Mouse (Mus musculus): ENCODE measurements around the gene Faim2.

The Faim2 gene

DNA sequence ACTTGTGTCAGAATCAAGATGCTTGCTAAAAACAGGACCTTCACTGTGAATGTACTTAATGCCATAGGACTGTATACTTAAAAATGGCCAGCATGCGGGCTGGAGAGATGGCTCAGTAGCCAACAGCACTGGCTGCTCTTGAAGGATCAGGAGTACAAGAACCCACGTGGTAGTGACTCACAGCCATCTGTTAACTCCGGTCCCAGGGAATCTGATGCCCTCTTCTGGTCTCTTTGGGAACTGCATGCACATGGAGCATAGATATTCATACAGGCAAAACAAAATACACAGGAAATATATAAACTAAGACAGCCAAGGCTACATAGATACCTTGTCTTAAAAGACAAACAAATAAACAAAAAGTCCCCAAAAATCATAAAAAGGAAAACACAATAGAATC lies 58.9 kb downstream of the Faim2 start:
- peak; percentile 82 for DNase-seq (ENCODE audit: low read depth, low spot score)

DNA sequence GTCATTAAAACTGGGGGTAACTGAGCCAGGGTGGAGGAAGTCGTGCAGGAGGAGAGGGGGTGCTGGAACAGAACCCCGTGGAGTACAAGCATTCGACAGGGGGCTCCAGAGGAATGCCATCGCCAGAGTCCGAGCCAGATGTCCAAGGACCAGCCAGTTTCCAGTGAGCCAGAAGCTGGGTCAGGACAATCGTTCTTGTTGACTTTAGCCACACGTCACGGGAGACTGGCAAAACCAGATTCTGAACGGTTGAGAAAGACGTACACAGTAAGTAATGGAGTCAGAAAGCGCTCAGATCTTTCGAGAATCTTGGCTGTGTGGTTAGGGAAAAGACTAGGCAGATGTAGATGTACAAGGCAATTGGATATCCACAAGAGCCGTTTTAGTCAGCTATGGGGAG lies 64.8 kb downstream of the Faim2 start:
- no peak for DNase-seq (ENCODE audit: low read depth, low spot score)

DNA sequence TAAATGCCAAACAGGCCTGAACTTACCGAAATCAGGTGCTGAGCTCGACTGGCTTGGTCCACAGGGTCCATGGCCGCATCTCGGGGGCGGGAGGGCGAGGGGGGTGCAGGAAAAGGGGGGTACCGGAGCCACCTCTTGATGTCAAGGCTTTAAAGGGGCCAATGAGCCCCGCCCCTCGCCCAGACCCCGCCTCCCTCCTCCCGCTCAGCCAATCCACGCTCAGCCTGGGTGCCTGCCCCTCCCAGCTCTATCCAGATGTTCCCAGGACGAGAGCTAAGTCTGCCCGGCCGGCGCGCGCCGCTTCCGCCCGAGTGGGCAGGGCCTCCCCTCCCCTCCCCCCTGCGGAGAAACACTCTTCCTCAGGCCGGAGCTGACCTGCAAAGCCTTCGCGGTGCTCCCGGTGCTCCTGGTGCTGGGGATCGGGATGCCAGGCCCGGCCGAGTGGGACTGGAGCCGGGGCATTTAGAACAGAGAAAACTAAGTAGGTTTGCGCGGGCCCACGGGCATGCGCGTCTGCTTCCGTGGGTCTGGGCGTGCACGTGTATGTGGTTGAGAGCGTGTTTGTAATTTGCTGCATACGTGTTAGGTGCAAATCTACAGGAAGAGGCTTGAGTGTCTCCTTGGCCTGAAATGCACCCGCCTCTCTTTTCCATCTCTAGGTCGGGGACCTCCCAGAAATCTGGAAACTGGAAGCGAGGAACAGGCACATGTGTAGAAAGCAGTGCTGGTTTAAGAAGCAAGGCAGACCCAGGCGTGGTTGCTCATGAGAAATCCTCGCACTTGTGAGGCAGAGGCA lies 70.2 kb downstream of the Faim2 start, which contains the start of gene Nckap5l:
Gene Nckap5l, minus strand, starts transcription at position 143 of the 796 bp plus-strand sequence.
- DNase-seq (ENCODE audit: low read depth, low spot score), result peak; percentile 95

DNA sequence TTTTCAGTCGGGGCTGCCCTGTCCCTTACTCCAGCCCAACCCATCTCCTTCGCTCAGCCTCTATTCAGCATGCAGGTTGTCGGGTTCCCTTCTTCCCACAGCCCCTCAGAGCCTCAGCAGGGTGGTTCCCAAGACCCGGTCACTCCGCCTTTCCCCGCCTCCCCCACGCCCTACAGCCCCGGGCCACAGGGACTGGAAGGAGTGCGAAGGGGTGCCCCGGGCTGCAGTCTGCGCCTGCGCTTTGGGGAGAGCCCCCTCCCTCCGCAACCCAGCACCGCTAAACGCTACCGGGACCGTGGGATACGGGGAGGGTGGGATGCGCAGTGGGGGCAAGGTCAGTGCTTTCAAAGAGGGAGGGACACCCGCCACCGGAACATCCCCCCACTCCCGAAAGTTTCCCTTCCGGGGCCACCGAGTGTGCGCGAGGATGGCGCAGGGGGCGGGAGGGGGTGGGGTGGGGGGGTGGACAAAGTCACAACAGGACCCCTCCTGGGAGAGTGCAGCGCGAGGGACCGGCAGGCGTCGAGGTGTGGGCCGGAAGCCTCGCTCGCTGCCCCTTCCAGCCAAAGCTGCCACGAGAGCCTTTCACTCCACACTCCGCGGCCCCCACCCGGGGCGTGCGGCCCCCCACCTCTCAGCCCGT lies 70.9 kb downstream of the Faim2 start:
- peak; percentile 66 for DNase-seq (ENCODE audit: low read depth, low spot score)

DNA sequence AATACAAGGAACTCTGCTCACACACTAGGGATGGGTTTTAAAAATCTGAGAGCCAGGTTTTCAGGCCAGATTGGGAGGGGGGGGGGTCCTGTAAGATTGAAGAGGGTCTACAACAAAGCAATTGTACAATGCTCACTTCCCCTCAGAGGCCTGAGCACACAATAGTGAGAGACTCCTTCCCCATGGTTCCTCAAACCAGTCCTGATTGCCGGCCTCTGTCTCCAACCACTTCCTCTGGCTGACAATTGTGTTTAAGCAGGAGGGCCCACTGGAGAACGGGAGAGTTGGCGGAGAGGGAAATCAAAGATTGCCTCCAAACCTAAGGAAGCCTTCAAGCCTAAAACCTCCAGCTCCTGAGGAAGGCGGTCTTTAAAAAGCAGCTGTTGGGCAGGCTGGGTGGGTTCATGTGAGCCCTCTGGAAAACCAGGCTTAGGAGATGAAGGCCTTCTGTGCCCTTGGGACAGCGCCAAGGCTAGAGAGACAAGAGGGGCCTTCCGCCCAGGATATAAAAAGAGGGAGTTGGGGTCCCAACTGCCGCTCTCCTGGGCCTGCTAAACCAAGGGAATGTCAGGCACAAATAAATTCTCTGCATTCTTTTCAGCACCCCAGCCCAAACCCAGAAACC lies 71.5 kb downstream of the Faim2 start:
- no peak for DNase-seq (ENCODE audit: low read depth, low spot score)

DNA sequence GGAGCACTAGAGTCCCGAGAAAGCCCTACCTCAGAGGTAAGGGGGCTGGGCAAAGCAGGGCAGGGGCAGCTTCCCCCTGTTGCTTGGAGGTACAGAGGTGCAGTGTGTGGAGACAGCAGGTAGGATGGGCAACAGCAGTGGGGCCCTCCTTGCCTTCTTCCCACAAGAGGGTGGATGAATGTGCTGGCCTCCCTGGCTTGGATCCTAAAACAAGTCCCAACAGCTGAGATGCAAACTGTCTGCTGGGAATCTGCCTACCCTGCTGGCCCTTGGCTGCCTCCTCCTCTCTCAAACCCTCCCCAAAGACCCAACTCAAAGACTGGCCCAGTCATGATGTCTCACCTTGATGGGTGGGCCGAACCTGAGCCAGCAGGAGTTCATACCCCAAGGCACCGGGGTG lies 72.5 kb downstream of the Faim2 start:
- no peak for DNase-seq (ENCODE audit: low read depth, low spot score)

DNA sequence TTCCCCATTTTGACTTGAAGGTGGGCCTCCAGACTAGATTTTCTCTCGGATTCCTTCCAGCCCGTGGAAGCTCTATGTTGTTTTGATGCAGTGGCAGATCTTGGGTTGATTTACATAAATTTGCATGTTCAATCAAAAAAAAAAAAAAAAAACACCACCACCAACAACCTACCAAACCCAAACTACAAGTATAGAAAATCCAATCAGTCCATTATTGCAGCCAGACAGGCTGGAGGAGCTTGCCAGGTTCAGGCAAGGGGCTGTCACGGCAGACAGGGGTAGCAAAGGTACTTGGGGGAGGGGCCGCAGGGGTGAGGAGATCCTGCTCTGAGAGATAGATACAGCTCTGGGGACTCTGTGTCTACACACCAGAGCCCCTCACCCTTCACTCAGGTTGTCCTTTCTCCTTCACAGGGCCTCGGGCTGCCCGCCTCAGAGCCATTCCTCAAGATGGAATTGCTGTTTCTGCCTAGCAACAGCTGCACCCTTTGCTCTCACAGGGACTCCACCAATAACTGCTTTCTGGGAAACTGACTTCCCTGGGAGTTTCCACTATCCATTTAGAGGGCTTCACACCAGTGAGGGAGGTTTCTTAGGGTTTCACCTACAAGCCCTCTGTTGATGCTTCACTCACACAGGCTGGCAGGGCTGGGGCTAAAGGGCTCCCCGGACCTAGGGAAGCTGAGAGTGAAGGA lies 73.2 kb downstream of the Faim2 start:
- DNase-seq (ENCODE audit: low read depth, low spot score), result no peak

DNA sequence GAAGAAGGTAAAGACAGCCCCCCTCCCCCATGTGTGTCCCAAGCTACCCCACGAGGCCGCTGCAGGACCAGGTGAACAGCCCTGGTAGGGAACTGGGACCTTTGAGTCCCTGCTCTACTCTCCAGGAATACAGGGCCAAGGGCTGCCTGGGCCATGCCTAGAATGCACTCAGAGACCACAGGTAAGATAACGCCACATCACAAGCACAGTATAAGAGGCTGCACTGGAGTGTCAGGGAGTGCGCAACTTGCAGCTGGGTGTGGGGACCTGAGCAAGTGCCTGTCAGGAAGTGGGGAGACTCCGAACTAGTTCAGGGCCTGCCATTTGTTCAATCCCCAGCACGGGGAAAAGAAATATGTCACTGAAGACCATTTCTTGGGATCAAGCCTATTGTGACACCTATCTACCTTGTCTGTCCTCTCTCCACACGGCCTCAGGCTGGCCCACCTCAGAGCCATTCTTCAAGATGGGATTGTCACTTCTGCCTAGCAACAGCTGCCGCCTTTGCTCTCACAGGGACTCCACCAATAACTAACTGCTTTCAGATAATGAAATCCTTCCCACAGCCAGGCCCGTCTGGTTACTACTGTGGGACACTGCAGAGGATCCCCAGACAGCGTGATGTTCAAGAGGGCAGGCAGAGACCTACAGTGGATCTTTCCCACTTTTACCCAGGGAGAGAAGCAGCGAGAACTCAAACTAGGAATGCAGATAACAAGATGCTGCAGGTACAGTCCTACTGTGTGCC lies 74.6 kb downstream of the Faim2 start:
- DNase-seq (ENCODE audit: low read depth, low spot score), result no peak

DNA sequence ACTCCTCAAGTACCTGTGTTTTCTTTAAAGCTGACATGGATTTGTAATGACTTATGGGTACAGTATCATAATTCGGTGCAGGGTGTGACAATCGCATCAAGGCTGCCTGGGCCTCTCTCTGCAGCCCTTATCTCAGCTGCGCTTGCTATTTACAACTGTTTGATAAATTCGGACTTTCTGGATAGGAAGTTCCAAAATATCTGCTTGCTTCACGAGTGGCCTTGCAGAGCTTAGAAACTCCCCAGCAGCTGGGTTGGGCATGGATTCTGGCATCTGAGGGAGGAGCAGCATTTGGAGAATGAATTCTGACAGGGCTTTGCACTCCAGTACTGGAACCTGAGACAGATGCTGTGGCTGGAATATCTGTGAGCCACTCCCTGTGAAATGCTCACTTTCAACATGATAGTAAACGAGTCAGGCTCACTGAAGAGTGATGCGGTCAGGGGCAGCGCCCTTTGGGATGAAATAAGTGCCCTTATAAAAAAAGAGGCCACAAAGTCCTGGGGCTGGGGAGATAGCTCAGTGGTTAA lies 78.1 kb downstream of the Faim2 start:
- no peak for DNase-seq (ENCODE audit: low read depth, low spot score)

DNA sequence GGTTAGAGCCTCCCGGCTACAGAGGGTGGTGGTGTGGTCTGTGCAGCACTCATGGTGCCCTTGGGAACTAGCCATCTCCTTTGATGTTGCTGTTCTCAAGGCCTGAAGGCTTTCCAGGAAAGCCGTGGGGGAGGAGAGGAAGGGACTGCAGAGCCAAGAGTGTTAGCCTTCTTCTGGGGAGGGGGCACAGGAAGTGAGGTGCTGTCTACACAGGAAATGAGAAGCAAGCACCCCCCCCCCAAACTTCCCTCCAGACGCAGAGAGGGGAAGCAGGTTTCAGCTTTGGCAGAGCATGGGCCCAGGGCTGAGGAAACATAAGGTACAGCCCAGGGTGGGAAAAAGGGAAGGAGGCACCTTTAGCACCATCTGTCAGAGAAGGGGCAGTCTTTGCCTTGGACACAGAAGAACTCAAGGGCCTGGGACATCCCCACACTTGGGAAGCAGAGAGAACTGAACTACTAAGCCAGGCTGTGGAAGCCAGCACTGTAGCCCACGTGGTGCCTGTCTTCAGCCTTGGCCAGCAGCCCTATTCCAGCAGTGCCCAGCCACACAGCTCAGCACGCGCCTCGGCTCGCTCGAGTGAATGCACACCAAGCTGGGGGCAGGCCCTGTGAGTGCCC lies 78.7 kb downstream of the Faim2 start:
- peak; percentile 33 for DNase-seq (ENCODE audit: low read depth, low spot score)
